Mouse (Mus musculus) T-helper 2 cell (primary cell): ENCODE data around the gene Amph.
"Not testable (repeated sequence)": the region's sequence is repeated elsewhere in the genome, so short reads cannot be mapped to it uniquely, and the experiment has no call there.

ENCODE experiments used
- in situ Hi-C: fragments of 300-600 bp; cut with MboI, MseI; formaldehyde crosslinking; loops from one replicate; pipeline ENCODE4 v1.15.1; 2025; ENCODE audit warnings: high pct_unique_total_duplicates

Gene Amph

GRCm38 (mm10) chr13:18948171-18949028 lies at the start of gene Amph:
TSS of gene Amph (plus strand) at chr13:18948205.
- in situ Hi-C loops, result no loop called here

- in situ Hi-C loops, result no loop called here
These were observed 44.4 kb upstream of the Amph start for GRCm38 (mm10) chr13:18903623-18904022.

- in situ Hi-C loops, result no loop called here
These were observed 33.2 kb upstream of the Amph start for GRCm38 (mm10) chr13:18914774-18915173.

GRCm38 (mm10) chr13:18933191-18933590 lies 14.8 kb upstream of the Amph start:
- in situ Hi-C loops, result not testable (repeated sequence)

- in situ Hi-C loops, result no loop called here
These were observed 319 bp upstream of the Amph start for GRCm38 (mm10) chr13:18947686-18948085.

GRCm38 (mm10) chr13:18949029-18949350 lies 985 bp downstream of the Amph start:
- in situ Hi-C loops, result no loop called here

- in situ Hi-C loops, result no loop called here
These were observed 1.7 kb downstream of the Amph start for GRCm38 (mm10) chr13:18949626-18950200.

GRCm38 (mm10) chr13:18953575-18953974 lies 5.6 kb downstream of the Amph start:
- in situ Hi-C loops, result no loop called here

- in situ Hi-C loops, result no loop called here
These were observed 8.3 kb downstream of the Amph start for GRCm38 (mm10) chr13:18956065-18956913.

GRCm38 (mm10) chr13:18957028-18957427 lies 9.0 kb downstream of the Amph start:
- in situ Hi-C loops, result no loop called here

- in situ Hi-C loops, result no loop called here
These were observed 24.6 kb downstream of the Amph start for GRCm38 (mm10) chr13:18972571-18972970.

- in situ Hi-C loops, result no loop called here
These were observed 26.3 kb downstream of the Amph start for GRCm38 (mm10) chr13:18974351-18974750.

- in situ Hi-C loops, result no loop called here
These were observed 39.3 kb downstream of the Amph start for GRCm38 (mm10) chr13:18987266-18987665.

GRCm38 (mm10) chr13:18988323-18988722 lies 40.3 kb downstream of the Amph start:
- in situ Hi-C loops, result no loop called here

- in situ Hi-C loops, result no loop called here
These were observed 41.2 kb downstream of the Amph start for GRCm38 (mm10) chr13:18989185-18989714.

- in situ Hi-C loops, result no loop called here
These were observed 54.5 kb downstream of the Amph start for GRCm38 (mm10) chr13:19002502-19002901.

- in situ Hi-C loops, result no loop called here
These were observed 56.4 kb downstream of the Amph start for GRCm38 (mm10) chr13:19004406-19004805.

- in situ Hi-C loops, result no loop called here
These were observed 60.4 kb downstream of the Amph start for GRCm38 (mm10) chr13:19008440-19008839.

- in situ Hi-C loops, result loop anchor here (5.0 kb wide), 1 partner anchor 378 kb away; no protein-coding TSS in a partner anchor
These were observed 66.9 kb downstream of the Amph start for GRCm38 (mm10) chr13:19014825-19015375.

GRCm38 (mm10) chr13:19021529-19021928 lies 73.5 kb downstream of the Amph start:
- in situ Hi-C loops, result no loop called here

GRCm38 (mm10) chr13:19022310-19022709 lies 74.3 kb downstream of the Amph start:
- in situ Hi-C loops, result no loop called here
